Mouse (Mus musculus): ENCODE data around the gene Notch2.
"Not testable (repeated sequence)": the region's sequence is repeated elsewhere in the genome, so short reads cannot be mapped to it uniquely, and the experiment has no call there.

Notch2 gene

DNA sequence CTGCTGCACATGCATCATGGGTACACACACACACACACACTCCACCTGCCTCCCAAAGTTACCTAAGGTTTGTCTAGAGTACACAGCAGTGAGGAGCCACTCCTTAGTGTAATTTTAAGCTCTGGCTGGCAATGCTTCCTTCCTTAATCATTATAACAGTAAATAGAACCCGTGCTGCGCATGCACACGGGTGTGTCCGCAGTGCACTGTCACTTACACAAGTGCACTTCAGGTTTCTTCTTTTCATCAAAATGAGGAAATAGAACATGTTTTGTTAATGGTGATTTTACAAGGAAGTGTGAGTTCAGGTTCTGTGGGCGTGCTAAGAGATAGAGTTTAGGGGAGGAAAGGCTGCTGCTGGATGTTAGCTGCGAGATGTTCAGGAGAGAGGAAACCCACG is 17.8 kb downstream of the Notch2 start:
- no peak for DNase-seq (ENCODE audit: low spot score)

DNA sequence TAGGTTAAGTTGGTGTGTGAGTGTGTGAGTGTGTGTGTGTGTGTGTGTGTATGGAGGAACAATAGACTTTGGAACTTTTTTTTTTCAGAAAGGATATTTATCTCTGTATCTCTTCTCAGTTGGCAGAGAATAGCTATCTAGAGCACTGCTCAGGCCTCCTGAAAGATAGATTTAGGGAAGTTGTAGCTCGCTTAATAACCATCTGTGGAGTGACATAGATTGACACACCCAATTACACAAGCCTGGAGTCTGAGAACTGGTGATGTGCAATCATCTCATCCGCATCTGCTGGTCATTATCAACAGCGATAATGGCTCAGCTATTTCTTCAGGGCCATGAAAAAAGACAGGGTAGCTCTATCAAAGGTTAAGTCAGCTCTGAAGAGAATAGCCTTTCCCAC is 18.9 kb downstream of the Notch2 start:
- DNase-seq (ENCODE audit: low spot score), result no peak

- DNase-seq (ENCODE audit: low spot score), result no peak
Observed at GRCm38 (mm10) chr3:98032944-98033343, 19.6 kb downstream of the Notch2 start.

GRCm38 (mm10) chr3:98034622-98035593 is 21.6 kb downstream of the Notch2 start:
- no peak for DNase-seq (ENCODE audit: low spot score)

GRCm38 (mm10) chr3:98036161-98036560 is 22.8 kb downstream of the Notch2 start:
- DNase-seq (ENCODE audit: low spot score), result no peak

DNA sequence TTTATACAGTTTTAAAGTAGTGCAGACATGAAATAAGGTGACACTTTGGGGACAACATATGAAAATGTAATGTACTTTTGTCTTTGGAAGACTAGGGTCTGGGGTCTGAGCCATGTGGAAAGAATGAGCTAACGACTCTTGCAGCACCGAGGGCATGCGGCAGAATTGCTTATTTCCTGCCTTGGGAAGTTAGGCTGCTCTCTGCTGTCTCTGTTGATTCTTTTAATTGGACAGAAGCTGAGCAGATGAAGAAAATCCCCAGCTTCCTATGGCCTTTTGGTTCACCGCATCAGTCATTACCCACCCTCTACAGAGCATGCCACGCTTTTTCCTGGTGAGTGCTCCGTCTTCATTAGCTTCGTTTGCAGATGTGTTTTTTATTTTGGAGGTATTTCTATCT is 23.8 kb downstream of the Notch2 start:
- DNase-seq (ENCODE audit: low spot score), result no peak

- DNase-seq (ENCODE audit: low spot score), result no peak
Observed at GRCm38 (mm10) chr3:98038658-98039057, 25.3 kb downstream of the Notch2 start.

- DNase-seq (ENCODE audit: low spot score), result no peak
Observed at GRCm38 (mm10) chr3:98039223-98039622, 25.9 kb downstream of the Notch2 start.

GRCm38 (mm10) chr3:98039666-98040456 is 26.5 kb downstream of the Notch2 start:
- DNase-seq (ENCODE audit: low spot score), result no peak

- DNase-seq (ENCODE audit: low spot score), result no peak
Observed at GRCm38 (mm10) chr3:98040836-98041235, 27.5 kb downstream of the Notch2 start.

- DNase-seq (ENCODE audit: low spot score), result no peak
Observed at GRCm38 (mm10) chr3:98042301-98042700, 29.0 kb downstream of the Notch2 start.

DNA sequence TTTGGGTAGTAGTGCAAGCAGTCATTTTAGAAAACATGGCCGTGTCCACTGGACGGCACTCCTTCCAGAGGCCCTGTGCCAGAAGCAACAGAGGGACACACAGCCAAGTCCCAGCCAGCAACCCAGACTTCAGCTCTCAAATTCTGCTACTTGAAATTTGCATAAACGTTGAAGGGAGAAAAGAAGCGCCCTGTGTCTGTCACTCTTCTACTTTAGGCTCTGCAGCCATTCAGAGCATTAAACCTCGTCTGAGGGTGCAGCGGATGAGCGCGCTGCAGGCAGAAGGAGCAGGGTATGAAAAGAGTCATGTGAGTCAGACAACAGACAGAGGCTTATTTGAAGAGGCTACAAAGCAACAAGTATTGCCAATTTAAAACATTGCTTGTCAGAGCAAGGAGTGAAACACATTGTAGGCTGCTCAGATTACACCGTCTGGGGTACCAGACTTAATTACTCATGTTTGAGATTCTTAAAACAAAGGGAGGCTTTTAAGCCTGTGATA is 29.7 kb downstream of the Notch2 start:
- DNase-seq (ENCODE audit: low spot score), result no peak

DNA sequence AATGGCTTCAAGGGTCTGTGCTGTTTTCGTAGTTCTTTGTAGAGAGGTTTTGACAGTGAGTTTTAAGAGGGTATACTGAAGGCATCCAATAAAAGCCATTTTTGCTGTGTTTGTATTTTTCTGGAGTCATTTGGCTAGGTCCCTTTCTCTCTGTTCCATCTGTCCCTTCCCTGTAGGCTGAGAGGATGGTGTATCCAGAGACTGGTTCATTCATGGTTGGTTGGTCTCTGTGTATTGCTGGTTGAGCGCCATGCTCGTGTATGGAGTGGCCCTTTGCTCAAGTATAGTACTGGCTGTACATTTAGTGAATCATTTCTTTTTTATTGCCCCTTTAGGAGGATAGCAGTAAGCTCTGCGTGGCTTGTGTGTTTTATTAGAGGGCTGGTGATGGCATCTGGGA is 30.3 kb downstream of the Notch2 start:
- DNase-seq (ENCODE audit: low spot score), result no peak

DNA sequence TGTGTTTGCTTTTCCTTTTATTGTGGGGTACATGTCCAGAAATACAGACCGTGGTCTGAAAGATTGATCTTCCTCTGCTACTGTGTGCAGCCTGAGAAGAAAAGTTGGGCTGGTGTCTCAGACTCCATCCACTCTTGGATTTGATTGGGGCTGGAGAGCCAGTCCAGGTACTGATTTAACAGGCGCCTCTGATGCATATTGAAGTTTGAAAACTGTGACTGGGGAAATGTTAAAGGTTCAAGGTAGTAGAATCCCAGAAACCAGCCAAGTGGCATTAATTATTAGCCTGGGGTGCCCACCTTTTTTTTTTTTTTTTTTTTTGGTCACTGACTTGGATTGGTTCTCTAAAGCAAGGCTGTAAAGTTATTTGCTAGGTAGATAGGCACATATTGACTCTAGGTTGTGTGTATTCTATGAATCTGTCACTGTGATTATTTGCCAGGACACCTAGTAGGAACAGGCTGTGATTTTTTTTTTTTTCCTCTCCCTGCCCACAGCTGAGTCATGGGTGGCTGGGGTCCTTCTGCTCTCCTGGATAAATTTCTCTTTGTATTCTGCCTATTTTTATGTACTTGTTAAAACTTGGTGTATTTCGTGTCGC is 31.5 kb downstream of the Notch2 start:
- no peak for DNase-seq (ENCODE audit: low spot score)

DNA sequence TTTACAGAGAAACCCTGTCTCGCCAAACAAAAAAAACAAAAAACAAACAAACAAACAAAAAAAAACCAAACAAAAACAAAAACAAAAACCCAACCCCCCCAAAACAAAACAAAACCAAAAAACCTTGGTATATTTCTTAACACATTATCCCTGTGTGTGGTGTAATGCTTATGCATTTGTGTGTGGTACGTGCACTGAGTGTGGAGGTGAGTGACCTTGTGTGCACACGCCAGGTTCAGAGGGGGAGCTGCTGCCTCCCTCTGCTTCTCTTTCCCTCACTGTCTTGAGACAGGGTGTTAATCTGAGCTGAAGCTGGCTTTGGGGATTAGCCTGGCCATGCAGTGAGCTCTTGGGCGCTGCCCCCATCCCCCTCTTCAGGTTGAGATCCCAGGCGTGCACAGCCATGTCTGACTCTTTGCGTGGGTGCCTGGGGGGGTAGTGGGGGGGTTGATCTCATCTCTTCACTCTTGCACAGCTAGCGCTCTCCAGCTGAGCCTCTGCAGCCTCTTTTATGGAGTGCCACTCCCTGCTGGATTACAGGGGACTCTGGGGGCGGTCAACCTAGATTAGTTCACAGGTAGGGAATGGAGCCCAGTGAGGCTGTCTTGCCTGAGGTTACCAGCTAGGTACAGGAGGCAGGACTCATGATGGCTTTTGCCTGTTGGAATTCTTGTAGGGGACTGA is 32.3 kb downstream of the Notch2 start:
- DNase-seq (ENCODE audit: low spot score), result no peak

DNA sequence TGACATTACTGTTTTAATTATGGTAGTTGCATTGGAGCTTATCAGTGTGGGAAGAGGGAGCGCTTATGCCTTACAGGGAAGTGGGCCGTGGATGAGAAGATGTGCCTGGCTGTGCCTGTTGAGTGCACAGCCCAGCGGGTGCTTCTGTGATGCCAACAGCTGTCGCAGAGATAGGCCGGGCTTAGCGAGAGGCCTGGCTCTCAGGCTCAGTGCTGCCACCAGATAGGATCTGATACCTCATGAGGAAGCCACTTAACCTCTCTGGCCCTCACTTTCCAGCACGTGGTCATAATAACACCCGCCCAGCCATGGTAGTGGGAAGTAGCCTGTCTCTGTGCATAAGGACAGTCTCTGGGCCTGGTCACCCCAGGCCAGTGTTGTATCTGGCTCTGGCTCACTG is 33.0 kb downstream of the Notch2 start:
- no peak for DNase-seq (ENCODE audit: low spot score)

GRCm38 (mm10) chr3:98049671-98050070 is 36.3 kb downstream of the Notch2 start:
- DNase-seq (ENCODE audit: low spot score), result no peak

DNA sequence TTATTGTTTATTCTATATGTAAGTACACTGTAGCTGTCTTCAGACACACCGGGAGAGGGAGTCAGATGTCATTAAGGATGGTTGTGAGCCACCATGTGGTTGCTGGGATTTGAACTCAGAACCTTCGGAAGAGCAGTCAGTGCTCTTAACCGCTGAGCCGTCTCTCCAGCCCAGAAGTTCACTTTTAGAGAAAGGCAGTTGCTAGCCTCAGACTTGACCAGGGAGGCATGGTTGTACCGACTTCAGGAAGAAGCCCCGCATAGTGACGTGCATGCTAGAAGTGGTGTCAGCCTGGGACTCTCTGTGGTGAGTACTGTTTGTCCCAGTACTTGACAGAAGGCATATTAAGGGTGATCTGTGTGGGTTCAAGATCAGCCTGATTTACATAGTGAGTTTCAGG is 36.8 kb downstream of the Notch2 start:
- DNase-seq (ENCODE audit: low spot score), result not testable (repeated sequence)

DNA sequence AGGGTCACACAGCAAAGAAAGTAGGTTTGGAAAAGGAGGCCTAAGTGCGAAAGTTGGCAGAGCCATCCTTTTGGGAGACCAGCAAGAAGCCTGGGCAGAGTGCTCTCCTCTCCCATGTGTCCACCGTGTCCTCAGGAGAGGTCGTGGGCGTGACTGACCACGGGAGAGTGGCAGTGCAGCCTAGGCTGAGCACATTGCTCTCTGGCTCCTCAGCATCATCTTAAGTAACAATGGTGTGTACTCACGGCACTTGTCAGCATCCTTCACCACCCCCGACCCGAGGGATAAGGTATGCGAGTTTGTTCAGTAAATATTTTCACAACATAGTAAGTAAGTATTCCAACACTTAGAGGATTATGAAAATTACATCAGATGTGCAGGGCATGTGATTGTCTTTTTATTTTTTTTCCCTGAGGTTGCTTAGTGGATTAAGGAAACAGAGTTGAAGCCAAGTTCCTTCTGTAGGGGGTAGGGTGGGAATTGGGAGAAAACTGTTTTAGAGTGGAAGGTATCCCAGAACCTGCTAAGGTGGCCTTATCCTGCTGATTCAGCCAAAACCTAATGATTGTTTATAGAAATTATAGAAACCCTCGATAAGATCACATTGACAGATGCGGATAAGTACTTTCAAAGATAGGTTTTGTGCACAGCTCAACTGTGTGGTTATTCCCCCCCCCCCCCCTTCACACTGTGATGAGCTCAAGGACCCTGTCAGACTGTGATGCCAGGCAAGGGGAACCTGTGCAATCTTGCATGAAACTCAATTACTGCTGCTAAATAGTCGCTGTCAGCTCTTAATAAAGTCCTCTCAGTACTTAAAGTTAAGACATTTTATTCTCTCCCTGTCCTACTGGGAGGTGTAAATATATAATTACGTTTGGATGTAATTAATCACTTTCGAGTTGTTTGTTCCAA is 37.4 kb downstream of the Notch2 start:
- DNase-seq (ENCODE audit: low spot score), result no peak

DNA sequence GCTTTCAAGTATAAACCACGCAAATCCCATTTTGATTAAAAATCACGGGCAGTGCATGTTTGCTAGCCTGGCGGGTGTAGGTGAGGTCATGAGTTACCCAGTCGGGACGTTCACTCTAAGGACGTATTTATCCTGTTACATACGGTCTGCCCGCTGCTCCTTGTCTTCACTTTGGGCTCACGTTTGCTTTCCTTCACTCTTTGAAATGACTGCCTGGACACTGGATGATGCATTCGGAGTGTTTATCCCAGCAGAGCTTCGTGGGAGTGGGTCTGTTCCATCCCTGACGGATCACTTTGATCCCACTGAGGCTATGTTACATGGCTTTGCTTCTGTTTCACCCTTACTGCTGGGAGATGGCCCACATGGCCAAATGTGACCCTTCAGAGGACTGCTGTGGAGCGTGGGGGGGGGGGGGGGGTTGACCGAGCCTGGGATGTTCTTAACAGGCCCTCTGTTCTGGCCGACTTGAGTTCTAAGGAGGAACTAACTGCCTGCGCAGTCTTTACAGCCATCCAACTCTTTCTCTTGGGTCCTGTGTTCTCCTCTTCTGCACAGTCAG is 38.2 kb downstream of the Notch2 start:
- no peak for DNase-seq (ENCODE audit: low spot score)
